Mouse (Mus musculus) embryonic facial prominence, embryonic 13.5 days (tissue): ENCODE measurements around the gene Car15. TPM values are rescaled to one million over a fixed set of nuclear protein-coding genes. Genes with fewer than 3 reads are reported as not detected.

Experiments used
- ATAC-seq: fragments of 200-750 bp; cut with Nextera tagmentation; 2 replicates; pipeline ENCODE4 v1.8.0; 2017; ENCODE audit warnings: low read depth; ENCODE audit not compliant: insufficient number of reproducible peaks, insufficient read depth, low FRiP score, low TSS enrichment
- H3K27ac ChIP-seq: fragments of 300-500 bp; sonication (generic); 2 replicates; pipeline ENCODE4 v1.5.1; 2015; ENCODE audit warnings: moderate library complexity, mild to moderate bottlenecking, inconsistent platforms
- H3K27me3 ChIP-seq: fragments of 300-500 bp; sonication (generic); 2 replicates; pipeline ENCODE4 v1.6.1; 2015; ENCODE audit warnings: mild to moderate bottlenecking, inconsistent platforms
- H3K36me3 ChIP-seq: fragments of 300-500 bp; sonication (generic); 2 replicates; pipeline ENCODE4 v1.6.1; 2015; ENCODE audit warnings: mild to moderate bottlenecking, inconsistent platforms
- H3K4me1 ChIP-seq: fragments of 300-500 bp; sonication (generic); 2 replicates; pipeline ENCODE4 v1.6.1; 2015; ENCODE audit warnings: inconsistent platforms
- H3K4me2 ChIP-seq: fragments of 300-500 bp; sonication (generic); 2 replicates; pipeline ENCODE4 v1.6.1; 2015; ENCODE audit warnings: moderate library complexity, mild to moderate bottlenecking, inconsistent platforms
- H3K4me3 ChIP-seq: fragments of 300-500 bp; sonication (generic); 2 replicates; pipeline ENCODE4 v1.5.1; 2015; ENCODE audit warnings: mild to moderate bottlenecking, inconsistent platforms
- H3K9ac ChIP-seq: fragments of 300-500 bp; sonication (generic); 2 replicates; pipeline ENCODE4 v1.6.1; 2015; ENCODE audit warnings: mild to moderate bottlenecking, inconsistent platforms
- H3K9me3 ChIP-seq: fragments of 300-500 bp; sonication (generic); 2 replicates; pipeline ENCODE4 v1.6.1; 2016; ENCODE audit warnings: inconsistent platforms
- WGBS: fragments of 180-500 bp; shearing (Covaris S2); methylation state at CpG from one replicate; pipeline ENCODE4 v1.1.7; 2015; ENCODE audit warnings: mixed read lengths; 5-methylcytosine and 5-hydroxymethylcytosine counted together
- polyA plus RNA-seq: library from polyadenylated mRNA; unstranded; fragments of >200 nt; fragmentation: Nextera tagmentation; extraction: Ambion mirVana; gene quantifications from 2 replicates; pipeline ENCODE4 v1.2.1, GENCODE M21; 2015

Gene Car15
- polyA plus RNA-seq, 1 experiment from 2014 or later: 3.0 TPM

GRCm38 (mm10) chr16:17809711-17810110, 28.5 kb downstream of the Car15 start:
- Histone ChIP-seq H3K4me2 (peak overlapping the region; percentile 37), H3K4me1 (peaks cover 81% of the 10 kb centered on the region), H3K27ac (peak overlapping the region; percentile 98), H3K9ac (peak overlapping the region; percentile 59), H3K4me3 (0 out of 2 replicates have a peak overlapping the region, but pooled peaks have one; percentile 4), H3K36me3 (peaks cover 37% of the 10 kb centered on the region), H3K9me3 (no peaks in the 10 kb centered on the region), H3K27me3 (peaks cover 20% of the 10 kb centered on the region)
- WGBS: 7% methylated on average over 7 of the region's 7 CpGs
- ATAC-seq: peak; percentile 86

- H3K9me3 ChIP-seq: no peaks in the 10 kb centered on the region
- peaks cover 25% of the 10 kb centered on the region for H3K27me3 ChIP-seq
- H3K4me3 ChIP-seq: 0 out of 2 replicates have a peak overlapping the region, but pooled peaks have one; percentile 4
- WGBS: 76% methylated on average over 4 of the region's 4 CpGs
- ATAC-seq: peak; percentile 1; the same call in 1 of the 2 replicates
- H3K4me1 ChIP-seq: peaks cover 86% of the 10 kb centered on the region
- peak overlapping the region; percentile 98 for H3K27ac ChIP-seq
- peaks cover 39% of the 10 kb centered on the region for H3K36me3 ChIP-seq
- peak overlapping the region; percentile 59 for H3K9ac ChIP-seq
- H3K4me2 ChIP-seq: peak overlapping the region; percentile 37; the same call in 1 of the 2 replicates
These were observed 29.0 kb downstream of the Car15 start for GRCm38 (mm10) chr16:17809125-17809524.

- Histone ChIP-seq H3K4me1 (peaks cover 96% of the 10 kb centered on the region), H3K27ac (peak overlapping the region; percentile 93), H3K4me3 (peak overlapping the region; percentile 43), H3K9ac (peak overlapping the region; percentile 79), H3K4me2 (peak overlapping the region; percentile 77), H3K9me3 (no peaks in the 10 kb centered on the region), H3K27me3 (peaks cover 42% of the 10 kb centered on the region), H3K36me3 (peaks cover 54% of the 10 kb centered on the region)
- WGBS: 4% methylated on average over 71 of the region's 73 CpGs
- ATAC-seq: peak; percentile 22; the same call in 1 of the 2 replicates
These were observed 30.8 kb downstream of the Car15 start for GRCm38 (mm10) chr16:17807192-17808009.

DNA sequence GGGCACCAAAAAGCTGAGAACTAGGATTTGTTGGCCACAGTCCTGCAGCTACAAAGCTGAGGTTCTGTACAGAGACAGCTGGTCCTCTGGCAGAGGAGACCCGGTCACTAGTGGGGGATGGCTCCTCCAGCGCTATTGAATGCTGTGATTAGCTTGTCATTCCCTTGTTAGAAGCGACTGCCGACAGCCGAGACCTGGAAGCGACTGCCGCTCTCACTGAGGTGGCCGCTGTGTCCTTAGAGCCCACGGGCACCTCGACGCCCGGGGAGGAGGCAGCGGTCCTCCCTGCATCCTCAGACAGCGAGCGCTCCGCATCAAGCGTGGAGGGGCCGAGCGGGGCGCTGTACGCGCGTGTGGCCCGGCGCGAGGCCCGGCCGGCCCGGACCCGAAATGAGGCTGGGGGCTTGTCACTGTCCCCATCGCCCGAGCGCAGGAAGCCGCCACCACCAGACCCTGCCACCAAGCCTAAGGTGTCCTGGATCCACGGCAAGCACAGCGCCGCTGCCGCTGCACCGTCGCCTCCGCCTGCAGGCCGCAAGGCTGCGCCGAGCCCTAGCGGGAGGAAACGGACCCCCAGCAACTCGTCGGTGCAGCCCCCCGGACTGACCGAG, 31.5 kb downstream of the Car15 start:
- Histone ChIP-seq H3K4me3 (peak overlapping the region; percentile 43), H3K27ac (peak overlapping the region; percentile 93), H3K4me2 (peak overlapping the region; percentile 77), H3K9me3 (no peaks in the 10 kb centered on the region), H3K27me3 (peaks cover 49% of the 10 kb centered on the region), H3K36me3 (peaks cover 54% of the 10 kb centered on the region), H3K9ac (peak overlapping the region; percentile 79), H3K4me1 (peaks cover 96% of the 10 kb centered on the region)
- no peak for ATAC-seq
- 4% methylated on average over 44 of the region's 50 CpGs for WGBS

DNA sequence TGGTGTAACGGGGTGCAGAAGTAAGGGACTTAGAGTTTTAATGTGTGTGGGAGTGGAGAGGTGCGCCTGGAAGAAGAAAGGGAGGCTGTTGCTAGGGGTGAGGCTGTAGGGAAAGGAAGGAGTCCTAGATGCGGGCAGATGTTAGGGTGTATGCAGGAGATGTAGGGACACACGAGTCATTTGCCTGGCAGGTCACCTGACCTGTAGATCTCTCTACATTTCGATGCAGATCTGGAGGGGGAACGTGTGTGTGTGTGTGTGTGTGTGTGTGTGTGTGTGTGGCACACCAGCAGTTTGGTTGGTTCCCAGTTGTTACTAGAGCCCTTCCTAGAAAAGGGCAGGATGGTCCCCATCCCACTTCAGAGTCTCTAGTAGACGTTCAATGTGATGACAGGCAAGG, 33.2 kb downstream of the Car15 start:
- Histone ChIP-seq H3K9me3 (no peaks in the 10 kb centered on the region), H3K36me3 (peaks cover 54% of the 10 kb centered on the region), H3K9ac (peak overlapping the region; percentile 69), H3K27ac (peak overlapping the region; percentile 93), H3K4me3 (peak overlapping the region; percentile 35), H3K27me3 (peaks cover 54% of the 10 kb centered on the region), H3K4me1 (peaks cover 97% of the 10 kb centered on the region), H3K4me2 (peak overlapping the region; percentile 77)
- 23% methylated on average over 7 of the region's 7 CpGs for WGBS
- ATAC-seq: no peak

DNA sequence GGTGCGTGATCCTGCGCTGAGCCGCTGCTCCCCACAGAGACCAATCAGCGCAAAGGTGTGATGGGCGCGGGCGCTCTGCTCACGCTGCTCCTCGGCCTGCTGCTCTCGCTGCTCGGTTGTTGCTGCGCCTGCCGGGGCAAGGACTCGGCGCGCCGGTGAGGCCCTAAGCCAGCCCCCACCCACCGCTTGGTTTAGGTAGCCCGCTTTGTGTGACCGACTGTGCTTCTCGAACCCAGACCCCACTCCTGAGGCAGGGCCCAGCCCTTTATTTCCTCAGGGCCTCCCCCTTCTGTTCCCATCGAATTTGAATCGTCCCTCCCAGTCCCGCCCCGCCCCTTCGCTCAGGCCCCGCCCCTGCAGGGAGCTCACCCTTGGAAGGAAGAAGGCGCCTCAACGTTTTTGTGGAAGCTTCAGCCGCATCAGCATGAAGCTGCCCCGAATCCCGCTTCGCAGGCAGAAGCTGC, 33.7 kb downstream of the Car15 start:
- Histone ChIP-seq H3K9ac (peak overlapping the region; percentile 69), H3K27ac (peak overlapping the region; percentile 93), H3K9me3 (no peaks in the 10 kb centered on the region), H3K4me1 (peaks cover 97% of the 10 kb centered on the region), H3K36me3 (peaks cover 54% of the 10 kb centered on the region), H3K27me3 (peaks cover 57% of the 10 kb centered on the region), H3K4me2 (peak overlapping the region; percentile 77), H3K4me3 (peak overlapping the region; percentile 35)
- 9% methylated on average over 33 of the region's 33 CpGs for WGBS
- ATAC-seq: no peak

GRCm38 (mm10) chr16:17803675-17804448, 34.3 kb downstream of the Car15 start:
- peaks cover 50% of the 10 kb centered on the region for H3K36me3 ChIP-seq
- peaks cover 97% of the 10 kb centered on the region for H3K4me1 ChIP-seq
- no peaks in the 10 kb centered on the region for H3K9me3 ChIP-seq
- H3K9ac ChIP-seq: peak overlapping the region; percentile 69
- no peak for ATAC-seq
- H3K27ac ChIP-seq: peak overlapping the region; percentile 57
- WGBS: 16% methylated on average over 33 of the region's 33 CpGs
- H3K4me2 ChIP-seq: peak overlapping the region; percentile 77
- peaks cover 63% of the 10 kb centered on the region for H3K27me3 ChIP-seq
- peak overlapping the region; percentile 35 for H3K4me3 ChIP-seq

GRCm38 (mm10) chr16:17802839-17803674, 35.1 kb downstream of the Car15 start:
- Histone ChIP-seq H3K9ac (peak overlapping the region; percentile 69), H3K4me3 (peak overlapping the region; percentile 35), H3K4me1 (peaks cover 94% of the 10 kb centered on the region), H3K27ac (peak overlapping the region; percentile 57; the same call in 1 of the 2 replicates), H3K4me2 (peak overlapping the region; percentile 77), H3K36me3 (peaks cover 44% of the 10 kb centered on the region), H3K9me3 (no peaks in the 10 kb centered on the region), H3K27me3 (peaks cover 66% of the 10 kb centered on the region)
- no peak for ATAC-seq
- WGBS: 7% methylated on average over 83 of the region's 83 CpGs

DNA sequence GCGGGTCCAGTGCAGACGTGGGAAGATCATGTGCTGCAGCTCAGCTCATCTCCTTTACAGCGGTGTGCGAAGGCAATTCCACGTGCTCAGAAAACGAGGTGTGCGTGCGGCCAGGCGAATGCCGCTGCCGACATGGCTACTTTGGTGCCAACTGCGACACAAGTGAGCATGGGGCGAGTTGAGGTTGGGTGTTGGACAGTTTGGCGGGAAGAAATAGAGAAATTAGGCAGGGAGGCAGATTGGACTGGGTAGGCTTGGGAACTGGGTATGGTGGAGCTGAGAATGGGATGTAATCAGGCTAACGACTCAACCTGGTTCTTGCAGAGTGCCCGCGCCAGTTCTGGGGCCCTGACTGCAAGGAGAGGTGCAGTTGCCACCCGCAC, 35.7 kb downstream of the Car15 start:
- H3K27me3 ChIP-seq: peaks cover 66% of the 10 kb centered on the region
- peak overlapping the region; percentile 55; the same call in 1 of the 2 replicates for H3K27ac ChIP-seq
- ATAC-seq: no peak
- H3K4me1 ChIP-seq: peaks cover 88% of the 10 kb centered on the region
- H3K9me3 ChIP-seq: no peaks in the 10 kb centered on the region
- WGBS: 12% methylated on average over 18 of the region's 18 CpGs
- H3K9ac ChIP-seq: peak overlapping the region; percentile 69
- peaks cover 38% of the 10 kb centered on the region for H3K36me3 ChIP-seq
- H3K4me2 ChIP-seq: peak overlapping the region; percentile 77
- peak overlapping the region; percentile 35 for H3K4me3 ChIP-seq

GRCm38 (mm10) chr16:17801777-17802455, 36.2 kb downstream of the Car15 start:
- ATAC-seq: no peak
- Histone ChIP-seq H3K4me3 (peak overlapping the region; percentile 35), H3K27ac (no peak overlapping the region; the same call in 1 of the 2 replicates), H3K9ac (peak overlapping the region; percentile 69; the same call in 1 of the 2 replicates), H3K4me1 (peaks cover 84% of the 10 kb centered on the region), H3K9me3 (no peaks in the 10 kb centered on the region), H3K4me2 (peak overlapping the region; percentile 77), H3K36me3 (peaks cover 34% of the 10 kb centered on the region), H3K27me3 (peaks cover 66% of the 10 kb centered on the region)
- 13% methylated on average over 7 of the region's 7 CpGs for WGBS
